Mouse (Mus musculus): Measurements from ENCODE around the gene Bbs5. TPM values are rescaled to one million over a fixed set of nuclear protein-coding genes. Genes with fewer than 3 reads are reported as not detected.
A peak's percentile ranks its signal among the peaks of the same experiment; 100 is the strongest.
"Not testable (repeated sequence)": the region's sequence is repeated elsewhere in the genome, so short reads cannot be mapped to it uniquely, and the experiment has no call there.

Bbs5 gene
- polyA plus RNA-seq, 1 experiment from 2014 or later: 8.4 TPM

GRCm38 (mm10) chr2:69629215-69629614, 17.8 kb upstream of the Bbs5 start:
- no peaks in the 10 kb centered on the region for H3K27me3 ChIP-seq (replicated peaks; ENCODE audit: control insufficient read depth, insufficient read depth, low read length)
- no peak overlapping the region for H3K4me2 ChIP-seq
- no peaks in the 10 kb centered on the region for H3K4me1 ChIP-seq (replicated peaks; ENCODE audit: control insufficient read depth, insufficient read depth, low read length)
- ATAC-seq (replicated peaks; ENCODE audit: low FRiP score) (no peak), DNase-seq (ENCODE audit: low spot score) (no peak)
- no peaks in the 10 kb centered on the region for H3K9me3 ChIP-seq (ENCODE audit: control insufficient read depth, low read length)
- H3K27ac ChIP-seq (ENCODE audit: low read depth, low read length): no peak overlapping the region
- H3K9ac ChIP-seq (ENCODE audit: low read depth, low read length): no peak overlapping the region
- no peak overlapping the region for H3K4me3 ChIP-seq (ENCODE audit: low read depth, low read length)
- no peaks in the 10 kb centered on the region for H3K36me3 ChIP-seq (ENCODE audit: control insufficient read depth, insufficient read depth, low read length)
- 79% methylated on average over 17 of the region's 17 CpGs for WGBS

- H3K4me3 ChIP-seq (ENCODE audit: low read depth, low read length): no peak overlapping the region
- DNase-seq (ENCODE audit: low spot score): no peak
- 85% methylated on average over 6 of the region's 6 CpGs for WGBS
Measured at GRCm38 (mm10) chr2:69629914-69630313, 17.1 kb upstream of the Bbs5 start.

GRCm38 (mm10) chr2:69630792-69631191, 16.2 kb upstream of the Bbs5 start:
- Histone ChIP-seq H3K4me1 (replicated peaks; ENCODE audit: control insufficient read depth, insufficient read depth, low read length) (no peaks in the 10 kb centered on the region), H3K36me3 (ENCODE audit: control insufficient read depth, insufficient read depth, low read length) (no peaks in the 10 kb centered on the region), H3K9ac (ENCODE audit: low read depth, low read length) (no peak overlapping the region), H3K27ac (ENCODE audit: low read depth, low read length) (no peak overlapping the region), H3K4me2 (no peak overlapping the region), H3K27me3 (replicated peaks; ENCODE audit: control insufficient read depth, insufficient read depth, low read length) (no peaks in the 10 kb centered on the region), H3K9me3 (ENCODE audit: control insufficient read depth, low read length) (no peaks in the 10 kb centered on the region), H3K4me3 (ENCODE audit: low read depth, low read length) (no peak overlapping the region)
- 87% methylated on average over 5 of the region's 5 CpGs for WGBS
- no peak for ATAC-seq (replicated peaks; ENCODE audit: low FRiP score)
- DNase-seq (ENCODE audit: low spot score): no peak

More at GRCm38 (mm10) chr2:69629914-69630313, 17.1 kb upstream of the Bbs5 start:
- H3K36me3 ChIP-seq (ENCODE audit: control insufficient read depth, insufficient read depth, low read length): no peaks in the 10 kb centered on the region
- H3K27me3 ChIP-seq (replicated peaks; ENCODE audit: control insufficient read depth, insufficient read depth, low read length): no peaks in the 10 kb centered on the region
- no peak overlapping the region for H3K4me2 ChIP-seq
- no peak overlapping the region for H3K27ac ChIP-seq (ENCODE audit: low read depth, low read length)
- H3K9ac ChIP-seq (ENCODE audit: low read depth, low read length): no peak overlapping the region
- H3K4me1 ChIP-seq (replicated peaks; ENCODE audit: control insufficient read depth, insufficient read depth, low read length): no peaks in the 10 kb centered on the region
- H3K9me3 ChIP-seq (ENCODE audit: control insufficient read depth, low read length): no peaks in the 10 kb centered on the region
- ATAC-seq (replicated peaks; ENCODE audit: low FRiP score): no peak

GRCm38 (mm10) chr2:69631449-69631848, 15.5 kb upstream of the Bbs5 start:
- no peaks in the 10 kb centered on the region for H3K27me3 ChIP-seq (replicated peaks; ENCODE audit: control insufficient read depth, insufficient read depth, low read length)
- H3K4me3 ChIP-seq (ENCODE audit: low read depth, low read length): no peak overlapping the region
- no peaks in the 10 kb centered on the region for H3K36me3 ChIP-seq (ENCODE audit: control insufficient read depth, insufficient read depth, low read length)
- ATAC-seq (replicated peaks; ENCODE audit: low FRiP score): no peak
- H3K4me1 ChIP-seq (replicated peaks; ENCODE audit: control insufficient read depth, insufficient read depth, low read length): no peaks in the 10 kb centered on the region
- DNase-seq (ENCODE audit: low spot score): no peak
- no peaks in the 10 kb centered on the region for H3K9me3 ChIP-seq (ENCODE audit: control insufficient read depth, low read length)
- WGBS: 76% methylated on average over 2 of the region's 2 CpGs
- H3K27ac ChIP-seq (ENCODE audit: low read depth, low read length): no peak overlapping the region
- no peak overlapping the region for H3K4me2 ChIP-seq
- H3K9ac ChIP-seq (ENCODE audit: low read depth, low read length): no peak overlapping the region

- peak; percentile 45 for DNase-seq (ENCODE audit: low spot score)
- Histone ChIP-seq H3K4me3 (ENCODE audit: low read depth, low read length) (peak overlapping the region; percentile 48), H3K9ac (ENCODE audit: low read depth, low read length) (peak overlapping the region; percentile 35; the same call in 1 of the 2 replicates), H3K27me3 (replicated peaks; ENCODE audit: control insufficient read depth, insufficient read depth, low read length) (no peaks in the 10 kb centered on the region), H3K4me2 (peak overlapping the region; percentile 50), H3K36me3 (ENCODE audit: control insufficient read depth, insufficient read depth, low read length) (no peaks in the 10 kb centered on the region), H3K4me1 (replicated peaks; ENCODE audit: control insufficient read depth, insufficient read depth, low read length) (no peaks in the 10 kb centered on the region), H3K9me3 (ENCODE audit: control insufficient read depth, low read length) (no peaks in the 10 kb centered on the region), H3K27ac (ENCODE audit: low read depth, low read length) (no peak overlapping the region)
- 8% methylated on average over 11 of the region's 11 CpGs for WGBS
- peak; percentile 12; the same call in 1 of the 2 replicates for ATAC-seq (replicated peaks; ENCODE audit: low FRiP score)
Measured at GRCm38 (mm10) chr2:69635064-69635701, 11.8 kb upstream of the Bbs5 start.

GRCm38 (mm10) chr2:69635807-69636206, 11.2 kb upstream of the Bbs5 start:
- 55% methylated on average over 6 of the region's 6 CpGs for WGBS
- ATAC-seq (replicated peaks; ENCODE audit: low FRiP score): no peak
- H3K9ac ChIP-seq (ENCODE audit: low read depth, low read length): no peak overlapping the region
- DNase-seq (ENCODE audit: low spot score): peak; percentile 47
- H3K4me1 ChIP-seq (replicated peaks; ENCODE audit: control insufficient read depth, insufficient read depth, low read length): no peaks in the 10 kb centered on the region
- H3K4me2 ChIP-seq: no peak overlapping the region
- no peaks in the 10 kb centered on the region for H3K27me3 ChIP-seq (replicated peaks; ENCODE audit: control insufficient read depth, insufficient read depth, low read length)
- no peak overlapping the region for H3K4me3 ChIP-seq (ENCODE audit: low read depth, low read length)
- H3K36me3 ChIP-seq (ENCODE audit: control insufficient read depth, insufficient read depth, low read length): no peaks in the 10 kb centered on the region
- no peak overlapping the region for H3K27ac ChIP-seq (ENCODE audit: low read depth, low read length)
- H3K9me3 ChIP-seq (ENCODE audit: control insufficient read depth, low read length): no peaks in the 10 kb centered on the region

GRCm38 (mm10) chr2:69637989-69638388, 9.0 kb upstream of the Bbs5 start:
- not testable (repeated sequence) for H3K4me1 ChIP-seq (replicated peaks; ENCODE audit: control insufficient read depth, insufficient read depth, low read length); ATAC-seq (replicated peaks; ENCODE audit: low FRiP score); H3K27me3 ChIP-seq (replicated peaks; ENCODE audit: control insufficient read depth, insufficient read depth, low read length); H3K27ac ChIP-seq (ENCODE audit: low read depth, low read length); H3K4me3 ChIP-seq (ENCODE audit: low read depth, low read length); H3K36me3 ChIP-seq (ENCODE audit: control insufficient read depth, insufficient read depth, low read length); DNase-seq (ENCODE audit: low spot score); H3K9me3 ChIP-seq (ENCODE audit: control insufficient read depth, low read length); H3K9ac ChIP-seq (ENCODE audit: low read depth, low read length); H3K4me2 ChIP-seq
- 70% methylated on average over 7 of the region's 7 CpGs for WGBS

GRCm38 (mm10) chr2:69640100-69640499, 6.9 kb upstream of the Bbs5 start:
- Histone ChIP-seq H3K9me3 (ENCODE audit: control insufficient read depth, low read length) (no peaks in the 10 kb centered on the region), H3K9ac (ENCODE audit: low read depth, low read length) (no peak overlapping the region), H3K27ac (ENCODE audit: low read depth, low read length) (no peak overlapping the region), H3K36me3 (ENCODE audit: control insufficient read depth, insufficient read depth, low read length) (no peaks in the 10 kb centered on the region), H3K4me2 (no peak overlapping the region), H3K4me1 (replicated peaks; ENCODE audit: control insufficient read depth, insufficient read depth, low read length) (no peaks in the 10 kb centered on the region), H3K27me3 (replicated peaks; ENCODE audit: control insufficient read depth, insufficient read depth, low read length) (no peaks in the 10 kb centered on the region), H3K4me3 (ENCODE audit: low read depth, low read length) (no peak overlapping the region)
- WGBS: 57% methylated on average over 10 of the region's 10 CpGs
- DNase-seq (ENCODE audit: low spot score) (no peak), ATAC-seq (replicated peaks; ENCODE audit: low FRiP score) (no peak)

- no peak for DNase-seq (ENCODE audit: low spot score)
- H3K36me3 ChIP-seq (ENCODE audit: control insufficient read depth, insufficient read depth, low read length): no peaks in the 10 kb centered on the region
- H3K27ac ChIP-seq (ENCODE audit: low read depth, low read length): no peak overlapping the region
- no peaks in the 10 kb centered on the region for H3K4me1 ChIP-seq (replicated peaks; ENCODE audit: control insufficient read depth, insufficient read depth, low read length)
- no peak overlapping the region for H3K4me2 ChIP-seq
- ATAC-seq (replicated peaks; ENCODE audit: low FRiP score): no peak
- no peak overlapping the region for H3K4me3 ChIP-seq (ENCODE audit: low read depth, low read length)
- no peaks in the 10 kb centered on the region for H3K27me3 ChIP-seq (replicated peaks; ENCODE audit: control insufficient read depth, insufficient read depth, low read length)
- H3K9ac ChIP-seq (ENCODE audit: low read depth, low read length): no peak overlapping the region
- WGBS: 87% methylated on average over 11 of the region's 11 CpGs
- H3K9me3 ChIP-seq (ENCODE audit: control insufficient read depth, low read length): no peaks in the 10 kb centered on the region
Measured at GRCm38 (mm10) chr2:69644968-69645617, 1.9 kb upstream of the Bbs5 start.
